Mouse (Mus musculus) adrenal gland, postnatal 25 days (tissue): Measurements from ENCODE around the gene Obsl1. TPM values are rescaled to one million over a fixed set of nuclear protein-coding genes. Genes with fewer than 3 reads are reported as not detected.

ENCODE experiments used
- total RNA-seq: library from RNA; stranded (reverse); gene quantifications from 2 replicates; pipeline ENCODE4 v1.2.3, GENCODE M21; 2021

Obsl1 gene
- total RNA-seq, 1 experiment from 2014 or later: 107 TPM

Other genes starting within 250 kb of the Obsl1 start
- 41.6 and 54.3 TPM in 2 replicates for gene Ptprn, start 241.9 kb downstream of the Obsl1 start, total RNA-seq
- 101 and 123 TPM in 2 replicates for gene Resp18, start 228.0 kb downstream of the Obsl1 start, total RNA-seq
- gene Dnpep, start 188.5 kb downstream of the Obsl1 start, total RNA-seq: 91.1 and 117 TPM in 2 replicates
- gene Des, start 146.1 kb downstream of the Obsl1 start, total RNA-seq: 9.3 and 14.1 TPM in 2 replicates
- 15.8 and 18.1 TPM in 2 replicates for gene Speg, start 131.2 kb downstream of the Obsl1 start, total RNA-seq
- gene Gmppa, start 70.5 kb downstream of the Obsl1 start, total RNA-seq: 78.5 and 82.3 TPM in 2 replicates
- 4.8 and 6.9 TPM in 2 replicates for gene Asic4, start 56.0 kb downstream of the Obsl1 start, total RNA-seq
- gene Chpf, start 27.1 kb downstream of the Obsl1 start, total RNA-seq: 46.9 and 50.1 TPM in 2 replicates
- gene Tmem198, start 26.9 kb downstream of the Obsl1 start, total RNA-seq: 2.8 and 4.1 TPM in 2 replicates
- 42.4 and 44.1 TPM in 2 replicates for gene Inha, start 625 bp upstream of the Obsl1 start, total RNA-seq
- gene Stk11ip, start 15.1 kb upstream of the Obsl1 start, total RNA-seq: 19.2 and 35.4 TPM in 2 replicates
- gene Slc4a3, start 39.8 kb upstream of the Obsl1 start, total RNA-seq: 139 and 184 TPM in 2 replicates